Mouse (Mus musculus): ENCODE measurements around the gene Gan.

Gene Gan

GRCm38 (mm10) chr8:117157769-117158091, 205 bp upstream of the Gan start:
- peak; percentile 91 for DNase-seq (ENCODE audit: low read depth)

- no peak for DNase-seq (ENCODE audit: low read depth)
These were observed 1.1 kb downstream of the Gan start for GRCm38 (mm10) chr8:117159031-117159430.

GRCm38 (mm10) chr8:117164912-117165311, 7.0 kb downstream of the Gan start:
- no peak for DNase-seq (ENCODE audit: low read depth)

- no peak for DNase-seq (ENCODE audit: low read depth)
These were observed 7.6 kb downstream of the Gan start for GRCm38 (mm10) chr8:117165542-117165941.

- DNase-seq (ENCODE audit: low read depth): no peak
These were observed 8.6 kb downstream of the Gan start for GRCm38 (mm10) chr8:117166515-117166914.

- no peak for DNase-seq (ENCODE audit: low read depth)
These were observed 9.4 kb downstream of the Gan start for GRCm38 (mm10) chr8:117167243-117167883.

GRCm38 (mm10) chr8:117168378-117168777, 10.4 kb downstream of the Gan start:
- DNase-seq (ENCODE audit: low read depth): no peak

GRCm38 (mm10) chr8:117171826-117172225, 13.9 kb downstream of the Gan start:
- DNase-seq (ENCODE audit: low read depth): no peak

- no peak for DNase-seq (ENCODE audit: low read depth)
These were observed 15.0 kb downstream of the Gan start for GRCm38 (mm10) chr8:117172904-117173303.

GRCm38 (mm10) chr8:117173690-117174089, 15.8 kb downstream of the Gan start:
- DNase-seq (ENCODE audit: low read depth): no peak

- no peak for DNase-seq (ENCODE audit: low read depth)
These were observed 16.6 kb downstream of the Gan start for GRCm38 (mm10) chr8:117174536-117174935.

- no peak for DNase-seq (ENCODE audit: low read depth)
These were observed 18.4 kb downstream of the Gan start for GRCm38 (mm10) chr8:117176308-117176707.

- no peak for DNase-seq (ENCODE audit: low read depth)
These were observed 19.3 kb downstream of the Gan start for GRCm38 (mm10) chr8:117177236-117177635.

GRCm38 (mm10) chr8:117178039-117178438, 20.1 kb downstream of the Gan start:
- DNase-seq (ENCODE audit: low read depth): no peak

GRCm38 (mm10) chr8:117178676-117179075, 20.7 kb downstream of the Gan start:
- DNase-seq (ENCODE audit: low read depth): no peak

GRCm38 (mm10) chr8:117182746-117183145, 24.8 kb downstream of the Gan start:
- DNase-seq (ENCODE audit: low read depth): no peak

- DNase-seq (ENCODE audit: low read depth): no peak
These were observed 25.9 kb downstream of the Gan start for GRCm38 (mm10) chr8:117183664-117184377.

- DNase-seq (ENCODE audit: low read depth): no peak
These were observed 36.4 kb downstream of the Gan start for GRCm38 (mm10) chr8:117194355-117194754.

- no peak for DNase-seq (ENCODE audit: low read depth)
These were observed 38.7 kb downstream of the Gan start for GRCm38 (mm10) chr8:117196593-117196992.

GRCm38 (mm10) chr8:117197551-117197950, 39.6 kb downstream of the Gan start:
- DNase-seq (ENCODE audit: low read depth): no peak

GRCm38 (mm10) chr8:117198141-117198935, 40.4 kb downstream of the Gan start:
- peak; percentile 71 for DNase-seq (ENCODE audit: low read depth)

- DNase-seq (ENCODE audit: low read depth): no peak
These were observed 41.7 kb downstream of the Gan start for GRCm38 (mm10) chr8:117199658-117200057.

- DNase-seq (ENCODE audit: low read depth): no peak
These were observed 42.4 kb downstream of the Gan start for GRCm38 (mm10) chr8:117200346-117200745.
